Mouse (Mus musculus) hindbrain, embryonic 14.5 days (tissue): ENCODE results near the gene Rbms3. TPM values are rescaled to one million over a fixed set of nuclear protein-coding genes. Genes with fewer than 3 reads are reported as not detected.
A peak's percentile ranks its signal among the peaks of the same experiment; 100 is the strongest.

Experiments used
- ATAC-seq: fragments of 200-750 bp; cut with Nextera tagmentation; 2 replicates; pipeline ENCODE4 v1.8.0; 2017; ENCODE audit warnings: moderate number of reproducible peaks, mild to moderate bottlenecking, moderate TSS enrichment, moderate library complexity; ENCODE audit not compliant: low FRiP score
- DNase-seq: peaks from one replicate; pipeline ENCODE4 v3.0.0-alpha.2; 2015; ENCODE audit warnings: low spot score
- H3K27ac ChIP-seq: fragments of 300-500 bp; sonication (generic); 2 replicates; pipeline ENCODE4 v1.5.1; 2014; ENCODE audit warnings: mild to moderate bottlenecking, moderate library complexity
- H3K27me3 ChIP-seq: fragments of 300-500 bp; sonication (generic); 2 replicates; pipeline ENCODE4 v1.6.1; 2014; ENCODE audit warnings: mild to moderate bottlenecking, low read length, mixed read lengths; ENCODE audit not compliant: control insufficient read depth, insufficient read depth
- H3K36me3 ChIP-seq: fragments of 300-500 bp; sonication (generic); replicated peaks from 2 replicates; pipeline ENCODE4 v1.6.1; 2014; ENCODE audit not compliant: control insufficient read depth, insufficient read depth
- H3K4me1 ChIP-seq: fragments of 300-500 bp; sonication (generic); replicated peaks from 2 replicates; pipeline ENCODE4 v1.6.1; 2014; ENCODE audit warnings: antibody characterized with exemption, low read length, mixed read lengths; ENCODE audit not compliant: control insufficient read depth, insufficient read depth
- H3K4me2 ChIP-seq: fragments of 300-500 bp; sonication (generic); replicated peaks from 2 replicates; pipeline ENCODE4 v1.6.1; 2014; ENCODE audit warnings: mild to moderate bottlenecking, moderate library complexity
- H3K4me3 ChIP-seq: fragments of 300-500 bp; sonication (generic); replicated peaks from 2 replicates; pipeline ENCODE4 v1.5.1; 2014; ENCODE audit warnings: mild to moderate bottlenecking, low read length
- H3K9ac ChIP-seq: fragments of 300-500 bp; sonication (generic); 2 replicates; pipeline ENCODE4 v1.6.1; 2014
- H3K9me3 ChIP-seq: fragments of 300-500 bp; sonication (generic); 2 replicates; pipeline ENCODE4 v1.6.1; 2016; ENCODE audit warnings: low read length; ENCODE audit not compliant: control insufficient read depth
- WGBS: fragments of 180-500 bp; shearing (Covaris S2); extraction: QIAGEN DNeasy Blood & Tissue Kit; methylation state at CpG from one replicate; pipeline ENCODE4 v1.1.7; 2014; 5-methylcytosine and 5-hydroxymethylcytosine counted together
- polyA plus RNA-seq: library from polyadenylated mRNA; unstranded; fragments of >200 nt; fragmentation: Nextera tagmentation; extraction: Ambion mirVana; gene quantifications from 2 replicates; pipeline ENCODE4 v1.2.1, GENCODE M21; 2014

Rbms3 gene
- polyA plus RNA-seq, 1 experiment from 2014 or later, result 83.7 TPM

- peaks cover 8% of the 10 kb centered on the region for H3K4me1 ChIP-seq
- DNase-seq (no peak), ATAC-seq (no peak)
- H3K9ac ChIP-seq, result no peak overlapping the region
- H3K27me3 ChIP-seq, result no peaks in the 10 kb centered on the region
- H3K36me3 ChIP-seq, result no peaks in the 10 kb centered on the region
- H3K27ac ChIP-seq, result no peak overlapping the region
- H3K4me3 ChIP-seq, result no peak overlapping the region
- no peak overlapping the region for H3K4me2 ChIP-seq
- WGBS, result 93% methylated on average over 5 of the region's 5 CpGs
- no peaks in the 10 kb centered on the region for H3K9me3 ChIP-seq
These were observed 529.5 kb downstream of the Rbms3 start for GRCm38 (mm10) chr9:117100181-117100580.

GRCm38 (mm10) chr9:117093551-117093950 is 536.2 kb downstream of the Rbms3 start:
- H3K27ac ChIP-seq, result no peak overlapping the region
- no peaks in the 10 kb centered on the region for H3K36me3 ChIP-seq
- H3K9me3 ChIP-seq, result no peaks in the 10 kb centered on the region
- H3K4me1 ChIP-seq, result no peaks in the 10 kb centered on the region
- no peak overlapping the region for H3K9ac ChIP-seq
- ATAC-seq (no peak), DNase-seq (no peak)
- H3K27me3 ChIP-seq, result no peaks in the 10 kb centered on the region
- no peak overlapping the region for H3K4me2 ChIP-seq
- 91% methylated on average over 6 of the region's 6 CpGs for WGBS
- H3K4me3 ChIP-seq, result no peak overlapping the region

- Histone ChIP-seq H3K4me2 (no peak overlapping the region), H3K27me3 (no peaks in the 10 kb centered on the region), H3K9me3 (no peaks in the 10 kb centered on the region), H3K9ac (no peak overlapping the region), H3K27ac (no peak overlapping the region), H3K36me3 (no peaks in the 10 kb centered on the region), H3K4me3 (no peak overlapping the region), H3K4me1 (no peaks in the 10 kb centered on the region)
- no peak for ATAC-seq
- WGBS, result 97% methylated on average over 8 of the region's 8 CpGs
- DNase-seq, result no peak
These were observed 537.5 kb downstream of the Rbms3 start for GRCm38 (mm10) chr9:117092177-117092555.

- H3K27me3 ChIP-seq, result no peaks in the 10 kb centered on the region
- no peaks in the 10 kb centered on the region for H3K36me3 ChIP-seq
- no peak overlapping the region for H3K4me3 ChIP-seq
- no peak overlapping the region for H3K27ac ChIP-seq
- H3K4me1 ChIP-seq, result no peaks in the 10 kb centered on the region
- H3K9me3 ChIP-seq, result no peaks in the 10 kb centered on the region
- H3K9ac ChIP-seq, result no peak overlapping the region
- DNase-seq (no peak), ATAC-seq (no peak)
- no peak overlapping the region for H3K4me2 ChIP-seq
- 85% methylated on average over 9 of the region's 9 CpGs for WGBS
These were observed 538.2 kb downstream of the Rbms3 start for GRCm38 (mm10) chr9:117091253-117092176.

GRCm38 (mm10) chr9:117089409-117090147 is 540.1 kb downstream of the Rbms3 start:
- peak; percentile 48; the same call in 1 of the 2 replicates for ATAC-seq
- WGBS, result 76% methylated on average over 12 of the region's 12 CpGs
- no peak overlapping the region for H3K4me3 ChIP-seq

GRCm38 (mm10) chr9:117088309-117088708 is 541.4 kb downstream of the Rbms3 start:
- Histone ChIP-seq H3K9ac (no peak overlapping the region), H3K36me3 (no peaks in the 10 kb centered on the region), H3K27me3 (no peaks in the 10 kb centered on the region), H3K4me3 (no peak overlapping the region), H3K9me3 (no peaks in the 10 kb centered on the region), H3K4me1 (no peaks in the 10 kb centered on the region), H3K4me2 (no peak overlapping the region), H3K27ac (no peak overlapping the region)
- WGBS, result 78% methylated on average over 6 of the region's 6 CpGs
- no peak for DNase-seq
- ATAC-seq, result no peak

More at GRCm38 (mm10) chr9:117089409-117090147, 540.1 kb downstream of the Rbms3 start:
- H3K4me1 ChIP-seq, result no peaks in the 10 kb centered on the region
- no peaks in the 10 kb centered on the region for H3K27me3 ChIP-seq
- no peak overlapping the region for H3K4me2 ChIP-seq
- peak; percentile 67 for DNase-seq
- H3K36me3 ChIP-seq, result no peaks in the 10 kb centered on the region
- no peaks in the 10 kb centered on the region for H3K9me3 ChIP-seq
- H3K9ac ChIP-seq, result no peak overlapping the region
- H3K27ac ChIP-seq, result no peak overlapping the region

GRCm38 (mm10) chr9:117085706-117086105 is 544.0 kb downstream of the Rbms3 start:
- WGBS, result 94% methylated on average over 9 of the region's 9 CpGs
- H3K9ac ChIP-seq, result no peak overlapping the region

GRCm38 (mm10) chr9:117084471-117084870 is 545.2 kb downstream of the Rbms3 start:
- Histone ChIP-seq H3K9ac (no peak overlapping the region), H3K4me3 (no peak overlapping the region), H3K36me3 (no peaks in the 10 kb centered on the region), H3K9me3 (no peaks in the 10 kb centered on the region), H3K27me3 (no peaks in the 10 kb centered on the region), H3K4me1 (0 out of 2 replicates have a peak, but pooled peaks cover 6% of the 10 kb centered on the region), H3K4me2 (no peak overlapping the region), H3K27ac (no peak overlapping the region)
- ATAC-seq (no peak), DNase-seq (no peak)
- WGBS, result 93% methylated on average over 2 of the region's 2 CpGs

More at GRCm38 (mm10) chr9:117085706-117086105, 544.0 kb downstream of the Rbms3 start:
- H3K9me3 ChIP-seq, result no peaks in the 10 kb centered on the region
- H3K27ac ChIP-seq, result no peak overlapping the region
- no peaks in the 10 kb centered on the region for H3K27me3 ChIP-seq
- H3K4me2 ChIP-seq, result no peak overlapping the region
- 0 out of 2 replicates have a peak, but pooled peaks cover 4% of the 10 kb centered on the region for H3K4me1 ChIP-seq
- H3K4me3 ChIP-seq, result no peak overlapping the region
- ATAC-seq (no peak), DNase-seq (no peak)
- no peaks in the 10 kb centered on the region for H3K36me3 ChIP-seq

- Histone ChIP-seq H3K9me3 (no peaks in the 10 kb centered on the region), H3K4me2 (no peak overlapping the region), H3K9ac (no peak overlapping the region), H3K27me3 (no peaks in the 10 kb centered on the region), H3K36me3 (no peaks in the 10 kb centered on the region), H3K27ac (no peak overlapping the region), H3K4me1 (0 out of 2 replicates have a peak, but pooled peaks cover 6% of the 10 kb centered on the region), H3K4me3 (no peak overlapping the region)
- no peak for DNase-seq
- no peak for ATAC-seq
- 89% methylated on average over 8 of the region's 8 CpGs for WGBS
These were observed 550.2 kb downstream of the Rbms3 start for GRCm38 (mm10) chr9:117079471-117079870.
